Mouse (Mus musculus) megakaryocyte, embryonic 14.5 days (primary cell): Measurements from ENCODE around the gene Rnf34. TPM values are rescaled to one million over a fixed set of nuclear protein-coding genes. Genes with fewer than 3 reads are reported as not detected.

Source experiments
- H3K27me3 ChIP-seq: replicated peaks from 2 replicates; pipeline ENCODE3; 2012; ENCODE audit warnings: inconsistent platforms
- H3K36me3 ChIP-seq: replicated peaks from 2 replicates; pipeline ENCODE3; 2012; ENCODE audit warnings: low read length, inconsistent platforms, mixed read lengths
- H3K4me1 ChIP-seq: 2 replicates; pipeline ENCODE4 v1.6.1; 2012; ENCODE audit warnings: inconsistent platforms
- H3K4me3 ChIP-seq: replicated peaks from 2 replicates; pipeline ENCODE3; 2012; ENCODE audit warnings: moderate library complexity, mild to moderate bottlenecking, inconsistent platforms
- H3K9me3 ChIP-seq: 2 replicates; pipeline ENCODE4 v1.6.1; 2012; ENCODE audit warnings: inconsistent platforms
- FLI1 ChIP-seq: IDR thresholded peaks from 2 replicates; pipeline ENCODE4 v1.6.1; 2012; ENCODE audit warnings: low read length, inconsistent platforms, mixed read lengths
- GATA1 ChIP-seq: IDR thresholded peaks from 3 replicates; pipeline ENCODE4 v1.6.1; 2012; ENCODE audit warnings: mixed read lengths, low read length, inconsistent platforms, borderline replicate concordance
- polyA plus RNA-seq: library from polyadenylated mRNA; stranded (reverse); fragments of >175 nt; gene quantifications from 2 replicates; pipeline ENCODE4 v1.2.3, GENCODE M21; 2012; ENCODE audit warnings: low replicate concordance; ENCODE audit not compliant: insufficient read depth

Rnf34 gene
- polyA plus RNA-seq, 1 experiment: 8.3 TPM

DNA sequence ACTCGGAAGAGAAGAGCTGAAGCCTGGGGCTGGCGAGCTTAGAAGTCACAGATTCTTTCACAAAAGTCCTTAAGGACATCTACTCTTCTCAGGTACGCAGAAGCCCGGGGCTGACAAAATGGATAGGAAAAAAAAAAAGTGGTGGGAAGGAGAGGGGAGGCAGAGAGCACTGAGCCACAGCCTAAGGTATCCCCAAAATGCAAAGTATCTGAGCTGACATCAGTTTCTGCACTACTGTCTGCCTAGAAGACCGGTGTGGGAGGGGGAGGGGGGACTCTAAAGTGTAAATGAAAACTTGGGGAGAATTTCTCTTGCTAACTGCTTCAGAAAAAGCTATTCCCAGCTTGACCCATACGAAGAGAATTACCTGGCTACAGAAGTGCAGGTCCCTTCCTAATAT, 48.3 kb downstream of the Rnf34 start:
- H3K4me1 ChIP-seq: peaks cover 79% of the 10 kb centered on the region
- TF ChIP-seq GATA1 (no peak), FLI1 (no peak)
- no peaks in the 10 kb centered on the region for H3K27me3 ChIP-seq
- H3K4me3 ChIP-seq: no peak overlapping the region
- no peaks in the 10 kb centered on the region for H3K36me3 ChIP-seq
- no peaks in the 10 kb centered on the region for H3K9me3 ChIP-seq

DNA sequence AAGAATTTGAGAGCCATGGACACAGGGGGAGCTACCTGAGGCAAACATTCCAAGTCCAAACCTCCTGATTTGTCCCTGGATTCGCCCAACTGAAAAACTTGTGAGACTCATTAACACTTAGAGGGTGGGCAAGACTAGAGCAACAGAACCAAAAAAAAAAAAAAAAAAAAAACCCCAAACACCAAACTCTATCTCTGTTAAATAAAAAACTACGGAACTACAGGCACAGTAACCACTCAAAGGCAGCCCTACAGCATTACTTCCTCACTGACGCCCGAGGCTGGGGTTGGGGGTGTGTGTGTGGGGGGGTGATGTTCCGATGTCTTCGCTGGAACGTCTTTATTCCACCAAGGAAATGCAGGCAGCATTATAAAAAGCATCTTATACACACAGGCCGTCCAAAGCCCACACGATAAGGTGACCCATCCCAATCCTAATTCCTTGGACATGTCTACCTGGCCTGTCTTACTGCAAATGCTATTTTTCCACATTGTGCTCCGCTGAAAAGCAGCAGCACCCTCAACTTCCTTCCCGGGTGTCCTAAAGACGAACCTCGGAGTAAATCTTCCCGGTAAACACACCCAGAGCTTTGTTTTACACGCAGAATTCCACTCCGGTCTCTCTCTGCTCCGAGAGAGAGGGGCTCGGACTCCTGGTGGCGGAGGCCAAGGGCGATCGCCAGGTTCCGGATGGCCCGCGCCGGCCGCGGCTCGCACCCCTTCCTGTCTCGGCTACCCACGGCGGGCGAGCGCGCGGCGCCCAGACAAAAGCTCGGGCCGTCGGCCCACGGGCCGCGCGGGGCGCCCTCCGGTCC, 49.3 kb downstream of the Rnf34 start:
- Histone ChIP-seq H3K4me3 (peak overlapping the region; percentile 94), H3K4me1 (peaks cover 86% of the 10 kb centered on the region)

DNA sequence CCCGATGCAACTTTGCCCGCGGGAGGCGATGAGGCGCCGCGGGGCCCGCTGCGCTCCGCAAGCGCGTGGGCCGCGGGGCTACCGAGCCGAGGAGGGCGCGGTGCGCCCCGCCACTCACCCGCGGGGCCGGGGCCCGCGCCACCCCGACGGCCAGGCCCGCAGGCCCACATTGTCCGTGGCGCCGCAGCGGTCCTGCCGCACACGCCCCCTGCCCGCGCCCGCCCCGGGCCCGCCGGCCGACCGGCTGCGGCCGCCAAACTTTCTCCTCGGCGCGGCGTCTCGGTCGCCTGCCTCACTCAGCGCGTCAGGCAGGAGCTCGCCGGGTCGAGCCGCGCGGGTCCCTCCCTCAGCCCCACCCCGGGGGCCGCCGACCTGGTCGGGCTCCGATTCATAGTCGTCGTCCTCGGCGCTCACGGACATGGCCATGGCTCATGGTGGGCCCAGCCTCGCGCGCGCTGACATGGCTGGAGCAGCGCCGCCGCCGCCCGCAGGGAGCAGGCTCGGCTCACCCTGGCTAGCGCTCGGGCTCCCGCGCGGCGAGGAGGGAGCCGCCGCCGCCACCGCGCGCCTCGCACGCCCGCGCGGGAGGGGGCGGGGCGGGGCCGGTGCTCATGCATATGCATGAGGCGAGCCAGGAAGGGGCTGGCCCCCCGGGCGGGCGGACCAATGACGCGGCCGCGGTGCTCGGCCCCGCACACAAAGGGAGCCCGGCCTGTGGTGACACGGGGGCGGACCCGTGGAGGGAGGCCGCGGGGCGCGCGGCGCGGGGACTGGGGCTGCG, 50.1 kb downstream of the Rnf34 start:
- Histone ChIP-seq H3K9me3 (no peaks in the 10 kb centered on the region), H3K36me3 (no peaks in the 10 kb centered on the region), H3K4me1 (peaks cover 84% of the 10 kb centered on the region), H3K27me3 (no peaks in the 10 kb centered on the region), H3K4me3 (peak overlapping the region; percentile 94)
- no peak for TF ChIP-seq FLI1
- TF ChIP-seq GATA1: no peak

More for the DNA sequence above, 49.3 kb downstream of the Rnf34 start:
- Histone ChIP-seq H3K36me3 (no peaks in the 10 kb centered on the region), H3K27me3 (no peaks in the 10 kb centered on the region), H3K9me3 (no peaks in the 10 kb centered on the region)
- TF ChIP-seq FLI1 (no peak), GATA1 (no peak)

DNA sequence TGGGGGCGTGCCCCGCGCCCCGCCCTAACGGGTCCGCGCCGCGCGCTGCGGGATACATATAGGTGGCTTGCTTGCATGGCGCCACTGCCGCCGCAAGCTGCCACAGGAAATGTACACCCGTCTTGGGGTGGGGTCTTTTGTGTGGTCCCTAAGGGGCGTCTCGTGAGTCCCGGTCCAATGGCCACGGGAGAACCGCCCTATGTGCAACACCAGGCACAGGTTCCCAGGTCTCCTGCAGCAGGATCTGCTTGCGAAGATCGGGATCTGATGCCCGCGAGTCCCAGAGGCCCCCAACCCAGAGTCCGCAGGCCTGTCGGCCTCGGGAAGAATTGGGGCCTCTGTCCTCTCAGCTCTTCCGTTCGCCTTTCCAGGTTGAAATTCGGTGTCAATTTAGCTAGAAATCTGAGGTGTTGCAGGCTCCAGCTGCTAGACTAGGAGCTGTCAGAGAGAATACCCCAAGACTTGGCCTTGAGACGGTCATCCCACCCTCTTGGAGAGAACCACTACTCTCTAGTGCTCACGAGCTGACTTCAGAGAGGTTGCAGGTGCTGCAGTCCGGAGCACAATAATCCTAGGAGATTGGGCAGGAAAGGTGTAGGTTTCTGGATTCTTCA, 50.8 kb downstream of the Rnf34 start:
- Histone ChIP-seq H3K4me3 (peak overlapping the region; percentile 94), H3K27me3 (no peaks in the 10 kb centered on the region), H3K4me1 (peaks cover 81% of the 10 kb centered on the region), H3K36me3 (no peaks in the 10 kb centered on the region), H3K9me3 (no peaks in the 10 kb centered on the region)
- no peak for TF ChIP-seq FLI1
- no peak for TF ChIP-seq GATA1

DNA sequence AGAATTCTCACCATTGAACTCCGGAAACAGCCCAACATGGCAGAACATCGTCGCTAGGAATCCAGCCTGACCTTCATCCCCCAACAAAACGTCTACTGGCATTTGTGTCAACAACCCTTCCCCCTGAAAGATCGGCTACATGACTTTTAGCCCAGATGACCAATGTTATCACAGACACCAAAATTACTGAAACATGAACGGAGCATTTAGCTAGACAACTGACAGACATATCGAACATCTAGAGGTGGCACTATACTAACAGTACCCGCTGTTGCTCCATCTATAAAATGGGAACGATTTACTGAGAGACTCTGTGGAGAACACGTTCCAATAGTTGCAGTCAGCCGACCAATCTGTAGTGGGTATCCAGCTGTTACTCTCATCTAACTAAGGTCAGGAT, 51.3 kb downstream of the Rnf34 start:
- no peak for TF ChIP-seq GATA1
- TF ChIP-seq FLI1: no peak
- peak overlapping the region; percentile 68 for H3K4me3 ChIP-seq
- peaks cover 2% of the 10 kb centered on the region for H3K36me3 ChIP-seq
- H3K4me1 ChIP-seq: peaks cover 77% of the 10 kb centered on the region
- H3K9me3 ChIP-seq: no peaks in the 10 kb centered on the region
- no peaks in the 10 kb centered on the region for H3K27me3 ChIP-seq

DNA sequence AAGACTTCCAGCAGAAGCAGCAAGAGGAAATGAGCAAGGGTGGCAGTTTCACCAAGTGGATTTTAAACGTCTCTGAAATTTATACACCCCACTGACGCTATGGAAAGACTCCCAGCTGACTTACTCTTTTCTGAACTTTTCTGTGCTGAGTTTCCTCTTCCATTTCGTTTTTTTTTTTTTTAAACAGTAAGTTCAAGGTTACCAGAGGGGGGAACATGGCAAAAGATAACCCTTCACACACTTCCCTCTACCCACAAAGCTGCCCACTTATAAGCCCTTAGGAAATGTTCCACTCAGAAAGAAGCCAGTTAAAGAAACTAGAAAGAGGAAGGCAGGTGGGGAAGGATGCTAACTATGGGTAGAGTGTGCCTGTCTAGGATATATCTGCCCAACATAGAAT, 51.8 kb downstream of the Rnf34 start:
- no peak for TF ChIP-seq GATA1
- Histone ChIP-seq H3K9me3 (no peaks in the 10 kb centered on the region), H3K27me3 (no peaks in the 10 kb centered on the region), H3K4me1 (peaks cover 73% of the 10 kb centered on the region), H3K4me3 (no peak overlapping the region), H3K36me3 (peaks cover 3% of the 10 kb centered on the region)

DNA sequence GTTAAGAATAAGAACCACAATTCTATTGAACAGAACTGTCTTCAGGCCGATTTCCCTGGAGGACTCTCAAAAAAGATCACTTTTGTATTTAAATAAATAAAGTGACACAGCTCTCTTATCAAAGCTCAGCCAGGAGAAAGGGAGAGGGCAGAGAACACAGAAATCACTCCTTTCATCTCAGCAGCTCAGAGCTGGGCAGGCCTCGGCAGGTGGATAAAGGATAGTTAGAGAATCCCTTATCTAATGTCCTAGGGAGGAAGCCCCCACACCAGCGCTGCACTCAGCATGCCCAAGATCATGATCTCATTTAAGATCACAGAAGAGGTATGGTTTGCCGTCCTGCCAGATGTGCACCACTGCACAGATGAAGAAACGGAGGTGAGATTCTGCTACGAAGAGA, 52.4 kb downstream of the Rnf34 start:
- no peaks in the 10 kb centered on the region for H3K9me3 ChIP-seq
- H3K4me1 ChIP-seq: peaks cover 70% of the 10 kb centered on the region
- peaks cover 9% of the 10 kb centered on the region for H3K36me3 ChIP-seq
- TF ChIP-seq GATA1: no peak
- TF ChIP-seq FLI1: no peak
- peak overlapping the region; percentile 28 for H3K4me3 ChIP-seq
- H3K27me3 ChIP-seq: no peaks in the 10 kb centered on the region

DNA sequence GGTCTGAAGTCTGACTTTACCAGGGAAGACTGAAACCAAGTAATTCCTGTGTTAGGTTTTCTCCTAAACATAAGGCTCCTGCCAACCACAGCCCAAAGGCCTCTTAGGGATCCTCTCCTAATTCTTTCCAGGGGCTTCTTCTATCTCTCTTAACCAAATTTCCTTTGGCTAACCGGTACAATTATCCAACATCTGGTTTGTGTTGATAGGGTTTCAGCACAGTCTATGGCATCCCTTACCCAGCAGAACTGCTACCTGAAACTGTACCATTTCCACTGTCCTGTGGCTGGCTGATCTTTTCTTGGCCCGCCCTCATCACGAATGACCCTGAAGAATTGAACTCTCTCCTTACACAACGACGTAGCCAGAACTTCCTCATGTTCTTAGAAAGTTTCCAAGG, 53.3 kb downstream of the Rnf34 start:
- Histone ChIP-seq H3K4me3 (no peak overlapping the region), H3K4me1 (peaks cover 61% of the 10 kb centered on the region), H3K27me3 (no peaks in the 10 kb centered on the region), H3K9me3 (no peaks in the 10 kb centered on the region), H3K36me3 (peaks cover 11% of the 10 kb centered on the region)
- TF ChIP-seq FLI1 (no peak), GATA1 (no peak)

DNA sequence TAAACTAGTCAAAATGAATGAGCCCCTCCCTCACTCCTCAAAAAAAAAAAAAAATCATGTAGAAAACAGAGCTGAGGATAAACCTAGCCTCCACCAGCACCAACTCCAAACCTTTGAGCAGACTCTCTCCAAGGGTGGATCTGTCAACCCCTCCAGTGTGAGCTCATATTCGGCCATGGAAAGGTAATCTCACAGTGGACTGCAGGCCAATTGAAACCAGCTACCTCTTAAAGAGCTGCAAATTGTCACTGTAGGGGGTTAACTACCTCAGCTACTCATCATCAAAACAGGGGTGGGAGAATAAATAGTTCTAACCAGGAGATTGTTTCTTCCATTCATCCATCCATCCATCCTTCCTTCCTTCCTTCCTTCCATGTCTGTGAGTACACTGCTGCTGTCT, 57.3 kb downstream of the Rnf34 start:
- peaks cover 30% of the 10 kb centered on the region for H3K4me1 ChIP-seq
- no peaks in the 10 kb centered on the region for H3K9me3 ChIP-seq
- no peaks in the 10 kb centered on the region for H3K27me3 ChIP-seq
- TF ChIP-seq GATA1: no peak
- TF ChIP-seq FLI1: no peak
- peaks cover 15% of the 10 kb centered on the region for H3K36me3 ChIP-seq
- no peak overlapping the region for H3K4me3 ChIP-seq

DNA sequence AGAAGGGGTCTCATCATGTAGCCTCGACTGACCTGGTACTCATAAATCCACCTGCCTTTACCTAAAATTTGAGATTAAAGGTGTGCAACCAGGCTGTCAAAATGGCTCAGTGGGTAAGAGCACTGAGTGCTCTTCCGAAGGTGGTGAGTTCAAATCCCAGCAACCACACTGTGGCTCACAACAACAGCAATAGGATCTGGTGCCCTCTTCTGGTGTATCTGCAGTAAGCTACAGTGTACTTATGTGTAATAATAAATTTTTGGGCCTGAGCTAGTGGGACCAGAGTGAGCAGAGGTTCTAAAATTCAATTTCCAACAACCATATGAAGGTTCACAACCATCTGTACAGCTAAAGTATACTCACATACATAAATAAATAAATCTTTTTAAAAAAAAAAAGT, 58.2 kb downstream of the Rnf34 start:
- Histone ChIP-seq H3K4me3 (no peak overlapping the region), H3K4me1 (peaks cover 21% of the 10 kb centered on the region), H3K36me3 (peaks cover 21% of the 10 kb centered on the region), H3K27me3 (no peaks in the 10 kb centered on the region), H3K9me3 (no peaks in the 10 kb centered on the region)
- no peak for TF ChIP-seq FLI1
- TF ChIP-seq GATA1: no peak
